Mouse (Mus musculus) testis, adult 2 months (tissue): ENCODE measurements around the gene Mlh1. TPM values are rescaled to one million over a fixed set of nuclear protein-coding genes. Genes with fewer than 3 reads are reported as not detected.

Experiments used
- H3K27ac ChIP-seq: fragments of 200-500 bp; 2 replicates; pipeline ENCODE4 v1.5.1; 2012; ENCODE audit warnings: low read depth, low read length; ENCODE audit not compliant: control insufficient read depth, insufficient read depth
- H3K27me3 ChIP-seq: fragments of 200-500 bp; 2 replicates; pipeline ENCODE4 v1.6.1; 2012; ENCODE audit warnings: mild to moderate bottlenecking, low read length, moderate library complexity; ENCODE audit not compliant: control insufficient read depth, insufficient read depth
- H3K36me3 ChIP-seq: fragments of 200-500 bp; 2 replicates; pipeline ENCODE4 v1.6.1; 2012; ENCODE audit warnings: mild to moderate bottlenecking, low read length; ENCODE audit not compliant: control insufficient read depth, insufficient read depth
- H3K4me1 ChIP-seq: fragments of 200-500 bp; 2 replicates; pipeline ENCODE4 v1.6.1; 2012; ENCODE audit warnings: low read length; ENCODE audit not compliant: control insufficient read depth, insufficient read depth
- H3K4me3 ChIP-seq: fragments of 200-500 bp; 2 replicates; pipeline ENCODE4 v1.5.1; 2012; ENCODE audit warnings: low read depth, mild to moderate bottlenecking, low read length, moderate library complexity, mixed read lengths; ENCODE audit not compliant: control insufficient read depth
- CTCF ChIP-seq: fragments of 200-500 bp; IDR thresholded peaks from 2 replicates; pipeline ENCODE4 v1.5.1; 2012; ENCODE audit warnings: low read depth, mild to moderate bottlenecking, inconsistent platforms, low read length, moderate library complexity; ENCODE audit not compliant: control insufficient read depth, insufficient read depth, insufficient replicate concordance
- POLR2A ChIP-seq: fragments of 200-500 bp; IDR thresholded peaks from 2 replicates; pipeline ENCODE4 v1.6.1; 2012; ENCODE audit warnings: low read depth, mild to moderate bottlenecking, inconsistent platforms, low read length, moderate library complexity; ENCODE audit not compliant: control insufficient read depth
- polyA plus RNA-seq: library from polyadenylated mRNA; depleted of rRNA; stranded (reverse); fragments of >200 nt; gene quantifications from 2 replicates; pipeline ENCODE4 v1.2.3, GENCODE M21; 2012

The Mlh1 gene
- polyA plus RNA-seq, 1 experiment: 12.1 TPM

GRCm38 (mm10) chr9:111285676-111286075 lies 14.1 kb upstream of the Mlh1 start:
- H3K27ac ChIP-seq: no peak overlapping the region
- no peaks in the 10 kb centered on the region for H3K27me3 ChIP-seq
- no peak overlapping the region for H3K4me3 ChIP-seq
- no peak for TF ChIP-seq POLR2A
- TF ChIP-seq CTCF: no peak
- H3K36me3 ChIP-seq: no peaks in the 10 kb centered on the region
- H3K4me1 ChIP-seq: peaks cover 4% of the 10 kb centered on the region

GRCm38 (mm10) chr9:111285061-111285460 lies 13.5 kb upstream of the Mlh1 start:
- TF ChIP-seq POLR2A (no peak), CTCF (no peak)
- no peak overlapping the region for H3K27ac ChIP-seq

GRCm38 (mm10) chr9:111275156-111275555 lies 3.6 kb upstream of the Mlh1 start:
- no peak overlapping the region for H3K27ac ChIP-seq
- H3K4me3 ChIP-seq: no peak overlapping the region
- no peak for TF ChIP-seq CTCF
- no peak for TF ChIP-seq POLR2A
- H3K27me3 ChIP-seq: no peaks in the 10 kb centered on the region
- H3K36me3 ChIP-seq: no peaks in the 10 kb centered on the region
- H3K4me1 ChIP-seq: peaks cover 7% of the 10 kb centered on the region; the same call in 1 of the 2 replicates

More at GRCm38 (mm10) chr9:111285061-111285460, 13.5 kb upstream of the Mlh1 start:
- Histone ChIP-seq H3K4me3 (no peak overlapping the region), H3K36me3 (no peaks in the 10 kb centered on the region), H3K27me3 (no peaks in the 10 kb centered on the region), H3K4me1 (peaks cover 4% of the 10 kb centered on the region)

GRCm38 (mm10) chr9:111273958-111274357 lies 2.4 kb upstream of the Mlh1 start:
- Histone ChIP-seq H3K4me1 (peaks cover 7% of the 10 kb centered on the region), H3K36me3 (no peaks in the 10 kb centered on the region), H3K27ac (no peak overlapping the region), H3K4me3 (no peak overlapping the region), H3K27me3 (no peaks in the 10 kb centered on the region)
- TF ChIP-seq POLR2A (no peak), CTCF (no peak)

GRCm38 (mm10) chr9:111272996-111273785 lies 1.6 kb upstream of the Mlh1 start:
- H3K36me3 ChIP-seq: no peaks in the 10 kb centered on the region
- H3K4me3 ChIP-seq: peak overlapping the region; percentile 94; the same call in 1 of the 2 replicates
- no peaks in the 10 kb centered on the region for H3K27me3 ChIP-seq
- peaks cover 7% of the 10 kb centered on the region for H3K4me1 ChIP-seq
- no peak overlapping the region for H3K27ac ChIP-seq
- no peak for TF ChIP-seq CTCF
- no peak for TF ChIP-seq POLR2A

- Histone ChIP-seq H3K4me3 (peak overlapping the region; percentile 94), H3K27me3 (no peaks in the 10 kb centered on the region), H3K27ac (peak overlapping the region; percentile 92), H3K36me3 (no peaks in the 10 kb centered on the region), H3K4me1 (peaks cover 7% of the 10 kb centered on the region)
- TF ChIP-seq POLR2A (no peak), CTCF (no peak)
Observed at GRCm38 (mm10) chr9:111272356-111272755, 765 bp upstream of the Mlh1 start.

GRCm38 (mm10) chr9:111271056-111271433 lies 546 bp downstream of the Mlh1 start:
- peak overlapping the region; percentile 94 for H3K4me3 ChIP-seq
- no peaks in the 10 kb centered on the region for H3K27me3 ChIP-seq
- H3K27ac ChIP-seq: peak overlapping the region; percentile 76
- TF ChIP-seq CTCF: no peak
- no peak; the same call in 1 of the 2 replicates for TF ChIP-seq POLR2A
- H3K4me1 ChIP-seq: peaks cover 7% of the 10 kb centered on the region
- H3K36me3 ChIP-seq: no peaks in the 10 kb centered on the region; the same call in 1 of the 2 replicates
